Mouse (Mus musculus) limb, embryonic 14.5 days (tissue): ENCODE measurements around the gene Acp7. TPM values are rescaled to one million over a fixed set of nuclear protein-coding genes. Genes with fewer than 3 reads are reported as not detected.

Experiments
- ATAC-seq: fragments of 200-750 bp; cut with Nextera tagmentation; 2 replicates; pipeline ENCODE4 v1.8.0; 2017; ENCODE audit warnings: low read depth, moderate number of reproducible peaks, moderate TSS enrichment; ENCODE audit not compliant: low FRiP score
- DNase-seq: peaks from one replicate; pipeline ENCODE4 v3.0.0-alpha.2; 2015; ENCODE audit warnings: low spot score
- H3K27ac ChIP-seq: fragments of 300-500 bp; sonication (generic); replicated peaks from 2 replicates; pipeline ENCODE4 v1.5.1; 2014; ENCODE audit warnings: low read depth, mild to moderate bottlenecking, low read length, moderate library complexity, mixed read lengths
- H3K27me3 ChIP-seq: fragments of 300-500 bp; sonication (generic); 2 replicates; pipeline ENCODE4 v1.6.1; 2014; ENCODE audit warnings: low read length, mixed read lengths; ENCODE audit not compliant: control insufficient read depth, insufficient read depth
- H3K36me3 ChIP-seq: fragments of 300-500 bp; sonication (generic); 2 replicates; pipeline ENCODE4 v1.6.1; 2014; ENCODE audit warnings: mild to moderate bottlenecking, low read length, moderate library complexity, mixed read lengths; ENCODE audit not compliant: control insufficient read depth, insufficient read depth
- H3K4me1 ChIP-seq: fragments of 300-500 bp; sonication (generic); 2 replicates; pipeline ENCODE4 v1.6.1; 2014; ENCODE audit warnings: antibody characterized with exemption, low read length, mixed read lengths; ENCODE audit not compliant: control insufficient read depth, insufficient read depth
- H3K4me2 ChIP-seq: fragments of 300-500 bp; sonication (generic); replicated peaks from 2 replicates; pipeline ENCODE4 v1.6.1; 2014; ENCODE audit warnings: low read depth, mild to moderate bottlenecking, low read length, moderate library complexity; ENCODE audit not compliant: severe bottlenecking
- H3K4me3 ChIP-seq: fragments of 300-500 bp; sonication (generic); replicated peaks from 2 replicates; pipeline ENCODE4 v1.5.1; 2014; ENCODE audit warnings: low read length
- H3K9ac ChIP-seq: fragments of 300-500 bp; sonication (generic); 2 replicates; pipeline ENCODE4 v1.6.1; 2014; ENCODE audit warnings: mild to moderate bottlenecking, low read depth, low read length, moderate library complexity; ENCODE audit not compliant: severe bottlenecking
- H3K9me3 ChIP-seq: fragments of 300-500 bp; sonication (generic); 2 replicates; pipeline ENCODE4 v1.6.1; 2016; ENCODE audit warnings: low read length; ENCODE audit not compliant: control insufficient read depth
- POLR2A ChIP-seq: fragments of 200-500 bp; IDR thresholded peaks from 2 replicates; pipeline ENCODE4 v1.8.0; 2012; ENCODE audit warnings: inconsistent platforms, mild to moderate bottlenecking, moderate library complexity, borderline replicate concordance; ENCODE audit not compliant: insufficient read depth, insufficient read length; ENCODE audit errors: extremely low read depth
- WGBS: fragments of 180-500 bp; shearing (Covaris S2); extraction: QIAGEN DNeasy Blood & Tissue Kit; methylation state at CpG from one replicate; pipeline ENCODE4 v1.1.7; 2014; 5-methylcytosine and 5-hydroxymethylcytosine counted together
- polyA plus RNA-seq, 2 experiments: library from polyadenylated mRNA; depleted of rRNA in 1 of 2; stranded (reverse) in 1 of 2; unstranded in 1 of 2; fragments of >200 nt; fragmentation: Nextera tagmentation in 1 of 2; extraction: Ambion mirVana in 1 of 2; gene quantifications; 2 replicates each; pipeline versions ENCODE4 v1.2.1 to v1.2.3; 2012 to 2014

Acp7 gene
- polyA plus RNA-seq, 2 experiments: 0.08 to 0.10 TPM

GRCm38 (mm10) chr7:28573236-28573635, 57.9 kb downstream of the Acp7 start:
- Histone ChIP-seq H3K4me1 (peaks cover 31% of the 10 kb centered on the region), H3K27ac (no peak overlapping the region), H3K27me3 (no peaks in the 10 kb centered on the region), H3K36me3 (peaks cover 10% of the 10 kb centered on the region), H3K9me3 (no peaks in the 10 kb centered on the region), H3K4me3 (no peak overlapping the region), H3K9ac (no peak overlapping the region), H3K4me2 (no peak overlapping the region)
- TF ChIP-seq POLR2A: no peak
- 90% methylated on average over 3 of the region's 3 CpGs for WGBS
- DNase-seq (no peak), ATAC-seq (no peak)

GRCm38 (mm10) chr7:28572689-28573088, 58.4 kb downstream of the Acp7 start:
- Histone ChIP-seq H3K36me3 (peaks cover 14% of the 10 kb centered on the region), H3K4me3 (no peak overlapping the region), H3K4me2 (no peak overlapping the region), H3K27ac (no peak overlapping the region), H3K9me3 (no peaks in the 10 kb centered on the region), H3K27me3 (no peaks in the 10 kb centered on the region), H3K4me1 (peaks cover 30% of the 10 kb centered on the region), H3K9ac (no peak overlapping the region)
- WGBS: 81% methylated on average over 5 of the region's 5 CpGs
- DNase-seq: no peak
- TF ChIP-seq POLR2A: no peak
- ATAC-seq: no peak

- H3K9ac ChIP-seq: no peak overlapping the region
- 0 out of 2 replicates have a peak overlapping the region, but pooled peaks have one; percentile 26 for H3K27ac ChIP-seq
- H3K36me3 ChIP-seq: peaks cover 30% of the 10 kb centered on the region
- DNase-seq (peak; percentile 66), ATAC-seq (no peak)
- H3K9me3 ChIP-seq: no peaks in the 10 kb centered on the region
- no peak overlapping the region for H3K4me2 ChIP-seq
- H3K27me3 ChIP-seq: no peaks in the 10 kb centered on the region
- no peak overlapping the region for H3K4me3 ChIP-seq
- peaks cover 16% of the 10 kb centered on the region for H3K4me1 ChIP-seq
- WGBS: 28% methylated on average over 5 of the region's 5 CpGs
- TF ChIP-seq POLR2A: no peak
Observed at GRCm38 (mm10) chr7:28570982-28571682, 60.0 kb downstream of the Acp7 start.

GRCm38 (mm10) chr7:28570291-28570981, 60.7 kb downstream of the Acp7 start:
- peaks cover 36% of the 10 kb centered on the region for H3K36me3 ChIP-seq
- no peak overlapping the region for H3K9ac ChIP-seq
- H3K9me3 ChIP-seq: no peaks in the 10 kb centered on the region
- DNase-seq (no peak), ATAC-seq (no peak)
- no peak overlapping the region for H3K4me2 ChIP-seq
- H3K4me3 ChIP-seq: no peak overlapping the region
- H3K27me3 ChIP-seq: no peaks in the 10 kb centered on the region
- H3K27ac ChIP-seq: 0 out of 2 replicates have a peak overlapping the region, but pooled peaks have one; percentile 26
- peaks cover 15% of the 10 kb centered on the region for H3K4me1 ChIP-seq
- WGBS: 51% methylated on average over 12 of the region's 12 CpGs
- no peak for TF ChIP-seq POLR2A

- H3K4me3 ChIP-seq: no peak overlapping the region
- ATAC-seq (no peak), DNase-seq (peak; percentile 54)
- TF ChIP-seq POLR2A: no peak
- no peak overlapping the region for H3K27ac ChIP-seq
- H3K4me1 ChIP-seq: peaks cover 15% of the 10 kb centered on the region
- no peaks in the 10 kb centered on the region for H3K9me3 ChIP-seq
- no peaks in the 10 kb centered on the region for H3K27me3 ChIP-seq
- H3K4me2 ChIP-seq: no peak overlapping the region
- H3K36me3 ChIP-seq: peaks cover 57% of the 10 kb centered on the region
- no peak overlapping the region for H3K9ac ChIP-seq
Observed at GRCm38 (mm10) chr7:28568253-28568652, 62.9 kb downstream of the Acp7 start.
